9 mouse cellular contexts compared by ENCODE assay signal in the genomic region with DNA sequence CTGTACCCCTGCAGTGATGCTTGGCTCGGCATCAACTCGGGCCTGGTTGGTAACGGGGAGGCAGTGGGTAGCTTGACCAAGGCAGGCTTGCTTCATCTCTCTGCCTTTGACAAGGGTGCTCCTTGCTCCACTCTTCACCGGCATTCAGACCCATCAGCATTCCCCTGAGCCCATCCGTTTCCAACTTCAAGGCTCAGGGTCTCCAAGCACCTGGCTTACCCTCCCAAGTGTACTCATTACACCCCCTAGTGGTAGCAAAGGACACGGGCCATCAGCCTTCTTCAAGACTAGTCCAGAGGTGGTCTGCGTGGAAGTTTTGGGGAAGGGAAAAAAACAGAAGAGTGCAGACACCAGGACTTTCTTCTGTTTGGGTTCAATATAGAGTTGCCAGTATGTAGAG.
DNase-seq lines count a peak whose midpoint lies in the region.
"Had no signal": no experiment of that assay in that cellular context is flagged by ENCODE, and none has a peak within 500 bp of the region (broad histone marks: within the 10 kb centered on the region; RNA-seq: fewer than 3 reads in every experiment).

No protein-coding gene starts in this region.

- peak; percentile 29 for DNase-seq in kidney, adult 9 months
- DNase-seq in kidney, adult 11 months: no peak
- DNase-seq in MEL-GATA-1-ER (ENCODE audit: extremely low read depth, low read depth): peak; percentile 15
- DNase-seq in cerebellum, postnatal 36 days: peak; percentile 41 to 53
- peak; percentile 40 to 63 for DNase-seq in heart, postnatal 14 days
- peak; percentile 49 for DNase-seq in lung, postnatal 14 days
- peak; percentile 41 for DNase-seq in splenic B cell, adult 2 months (ENCODE audit: low read depth, low spot score)
- no peak for DNase-seq in yolk sac, embryonic 10.5 days (ENCODE audit: low spot score)

- H3K27me3 ChIP-seq in splenic B cell, adult 2 months (ENCODE audit: control insufficient read depth, insufficient read depth, low read length, poor library complexity, severe bottlenecking): no peaks in the 10 kb centered on the region
- H3K27me3 ChIP-seq: embryonic facial prominence, embryonic 13.5 days had no signal

- intact Hi-C loops in heart, postnatal 14 days (cut with DNase I): loop anchor here (2.0 to 5.0 kb wide), 3 partner anchors 52 to 359 kb away; no protein-coding TSS in a partner anchor

- no peaks in the 10 kb centered on the region for H3K36me3 ChIP-seq in splenic B cell, adult 2 months (ENCODE audit: control insufficient read depth, insufficient read depth, low read length, poor library complexity, severe bottlenecking)
- H3K36me3 ChIP-seq: embryonic facial prominence, embryonic 13.5 days had no signal

Comparison
In these comparisons a context has a peak if more than half of its experiments do, and no peak if none do; other contexts are left out.
1. DNase-seq: peak in kidney, adult 9 months (single experiment), MEL-GATA-1-ER (single experiment), cerebellum, postnatal 36 days (2 of 2), heart, postnatal 14 days (2 of 2), lung, postnatal 14 days (single experiment) and splenic B cell, adult 2 months (single experiment); none in kidney, adult 11 months (single experiment) and yolk sac, embryonic 10.5 days (single experiment).